Mouse (Mus musculus): Measurements from ENCODE around the gene Ppm1b.

- TF ChIP-seq EP300 (IDR thresholded peaks at IDR 0.05; ENCODE audit: low read depth) (no peak), CTCF (IDR thresholded peaks at IDR 0.05; ENCODE audit: low read depth) (no peak)
Measured at GRCm38 (mm10) chr17:84959665-84960020, 3.1 kb downstream of the Ppm1b start.

Measured in liver, embryonic 14.5 days (tissue).